Mouse (Mus musculus) bone marrow, adult 2 months (tissue): ENCODE results near the gene Mum1. TPM values are rescaled to one million over a fixed set of nuclear protein-coding genes. Genes with fewer than 3 reads are reported as not detected.

Experiments used
- H3K27ac ChIP-seq: fragments of 200-500 bp; 2 replicates; pipeline ENCODE4 v1.5.1; 2012; ENCODE audit warnings: low read depth, mild to moderate bottlenecking, control low read depth, inconsistent platforms, low read length; ENCODE audit not compliant: control insufficient read depth, poor library complexity, insufficient read depth
- H3K4me1 ChIP-seq: fragments of 200-500 bp; 2 replicates; pipeline ENCODE4 v1.6.1; 2011; ENCODE audit warnings: low read length; ENCODE audit not compliant: control insufficient read depth, insufficient read depth
- H3K4me3 ChIP-seq: fragments of 200-500 bp; replicated peaks from 2 replicates; pipeline ENCODE3; 2011; ENCODE audit warnings: mild to moderate bottlenecking, low read depth, low read length, control low read depth; ENCODE audit not compliant: control insufficient read depth
- CTCF ChIP-seq: fragments of 200-500 bp; IDR thresholded peaks from 2 replicates; pipeline ENCODE4 v1.5.1; 2011; ENCODE audit warnings: low read length, control low read depth; ENCODE audit not compliant: control insufficient read depth, insufficient read depth
- POLR2A ChIP-seq: fragments of 200-500 bp; IDR thresholded peaks from 2 replicates; pipeline ENCODE4 v1.6.1; 2011; ENCODE audit warnings: low read depth, mild to moderate bottlenecking, control low read depth, low read length, borderline replicate concordance; ENCODE audit not compliant: control insufficient read depth
- WGBS: fragments of 180-500 bp; shearing (Covaris S2); methylation state at CpG from one replicate; pipeline ENCODE4 v1.1.7; 2018; 5-methylcytosine and 5-hydroxymethylcytosine counted together
- polyA plus RNA-seq: library from polyadenylated mRNA; stranded (reverse); fragments of >200 nt; gene quantifications from 2 replicates; pipeline ENCODE4 v1.2.4, GENCODE M21; 2011; ENCODE audit warnings: low replicate concordance; ENCODE audit not compliant: missing spikeins, insufficient read depth, insufficient read length

Gene Mum1
- polyA plus RNA-seq, 1 experiment: 77.5 TPM

- no peak for TF ChIP-seq CTCF
- no peak for TF ChIP-seq POLR2A
- 88% methylated on average over 7 of the region's 7 CpGs for WGBS
- peak overlapping the region; percentile 31; the same call in 1 of the 2 replicates for H3K27ac ChIP-seq
- H3K4me1 ChIP-seq: no peaks in the 10 kb centered on the region; the same call in 1 of the 2 replicates
- H3K4me3 ChIP-seq: no peak overlapping the region
Measured at GRCm38 (mm10) chr10:80281304-80281703, 55.1 kb downstream of the Mum1 start.

- 45% methylated on average over 8 of the region's 8 CpGs for WGBS
- peak overlapping the region; percentile 31 for H3K27ac ChIP-seq
- TF ChIP-seq CTCF (no peak), POLR2A (no peak)
- H3K4me1 ChIP-seq: no peaks in the 10 kb centered on the region; the same call in 1 of the 2 replicates
- no peak overlapping the region for H3K4me3 ChIP-seq
Measured at GRCm38 (mm10) chr10:80281921-80282371, 55.7 kb downstream of the Mum1 start.

GRCm38 (mm10) chr10:80282481-80283441 lies 56.5 kb downstream of the Mum1 start:
- no peak overlapping the region for H3K4me3 ChIP-seq
- H3K27ac ChIP-seq: peak overlapping the region; percentile 1; the same call in 1 of the 2 replicates
- no peak for TF ChIP-seq CTCF
- TF ChIP-seq POLR2A: no peak
- WGBS: 86% methylated on average over 20 of the region's 20 CpGs
- H3K4me1 ChIP-seq: no peaks in the 10 kb centered on the region; the same call in 1 of the 2 replicates

GRCm38 (mm10) chr10:80285222-80286070 lies 59.2 kb downstream of the Mum1 start:
- WGBS: 82% methylated on average over 15 of the region's 15 CpGs

GRCm38 (mm10) chr10:80288097-80288496 lies 61.9 kb downstream of the Mum1 start:
- no peak overlapping the region for H3K27ac ChIP-seq
- H3K4me1 ChIP-seq: no peaks in the 10 kb centered on the region
- TF ChIP-seq CTCF (no peak), POLR2A (no peak)
- H3K4me3 ChIP-seq: no peak overlapping the region
- 92% methylated on average over 12 of the region's 12 CpGs for WGBS

More at GRCm38 (mm10) chr10:80285222-80286070, 59.2 kb downstream of the Mum1 start:
- Histone ChIP-seq H3K4me3 (no peak overlapping the region), H3K4me1 (no peaks in the 10 kb centered on the region; the same call in 1 of the 2 replicates), H3K27ac (no peak overlapping the region)
- no peak for TF ChIP-seq POLR2A
- no peak for TF ChIP-seq CTCF

GRCm38 (mm10) chr10:80288657-80289056 lies 62.4 kb downstream of the Mum1 start:
- no peak for TF ChIP-seq CTCF
- TF ChIP-seq POLR2A: no peak
- 69% methylated on average over 8 of the region's 8 CpGs for WGBS
- Histone ChIP-seq H3K4me1 (peaks cover 2% of the 10 kb centered on the region; the same call in 1 of the 2 replicates), H3K27ac (no peak overlapping the region), H3K4me3 (no peak overlapping the region)

- under 1% methylated on average over 72 of the region's 72 CpGs for WGBS
- TF ChIP-seq POLR2A (peak; percentile 96), CTCF (peak; percentile 48; the same call in 1 of the 2 replicates)
- Histone ChIP-seq H3K4me3 (peak within 1 kb of the TSS; percentile 83), H3K27ac (peak within 1 kb of the TSS; percentile 81), H3K4me1 (peaks cover 3% of the 10 kb centered on the region; the same call in 1 of the 2 replicates)
Measured at GRCm38 (mm10) chr10:80292251-80293146, 66.3 kb downstream of the Mum1 start, which contains the start of gene Rps15. TSS of gene Rps15 (plus strand) at chr10:80292453.
